Mouse (Mus musculus) gastrocnemius, postnatal 4 days (tissue): ENCODE results near the gene Pde7b. TPM values are rescaled to one million over a fixed set of nuclear protein-coding genes. Genes with fewer than 3 reads are reported as not detected.
"Not testable (repeated sequence)": the region's sequence is repeated elsewhere in the genome, so short reads cannot be mapped to it uniquely, and the experiment has no call there.

Experiments used
- DNase-seq, 2 experiments: peaks; one replicate each; pipeline ENCODE4 v3.0.0; 2021 to 2022; ENCODE audit warnings: low spot score in 2 of 2, mixed read lengths in 2 of 2
- total RNA-seq, 2 experiments: library from RNA; stranded (reverse); gene quantifications; 2 replicates each; pipeline ENCODE4 v1.2.3; 2021

The Pde7b gene
- total RNA-seq, 2 experiments from 2014 or later: 28.6 to 29.3 TPM

- DNase-seq: no peak
Measured at GRCm38 (mm10) chr10:20556477-20556876, 168.4 kb downstream of the Pde7b start.

GRCm38 (mm10) chr10:20551341-20551740 lies 173.5 kb downstream of the Pde7b start:
- no peak for DNase-seq

- DNase-seq: no peak
Measured at GRCm38 (mm10) chr10:20550771-20551170, 174.1 kb downstream of the Pde7b start.

GRCm38 (mm10) chr10:20550161-20550560 lies 174.7 kb downstream of the Pde7b start:
- DNase-seq: no peak

- DNase-seq: peak in 1 of 2 experiments; percentile 24
Measured at GRCm38 (mm10) chr10:20548833-20549710, 175.8 kb downstream of the Pde7b start.

- peak in 1 of 2 experiments; percentile 52 for DNase-seq
Measured at GRCm38 (mm10) chr10:20547951-20548551, 176.8 kb downstream of the Pde7b start.

- DNase-seq: no peak
Measured at GRCm38 (mm10) chr10:20543121-20543520, 181.8 kb downstream of the Pde7b start.

- no peak for DNase-seq
Measured at GRCm38 (mm10) chr10:20533811-20534210, 191.1 kb downstream of the Pde7b start.

- no peak for DNase-seq
Measured at GRCm38 (mm10) chr10:20531921-20532320, 193.0 kb downstream of the Pde7b start.

- DNase-seq: no peak
Measured at GRCm38 (mm10) chr10:20528544-20529411, 196.1 kb downstream of the Pde7b start.

GRCm38 (mm10) chr10:20527737-20528136 lies 197.1 kb downstream of the Pde7b start:
- no peak for DNase-seq

GRCm38 (mm10) chr10:20518529-20518889 lies 206.4 kb downstream of the Pde7b start:
- DNase-seq: no peak

GRCm38 (mm10) chr10:20517756-20518528 lies 206.9 kb downstream of the Pde7b start:
- DNase-seq: not testable (repeated sequence)

- DNase-seq: no peak
Measured at GRCm38 (mm10) chr10:20513891-20514290, 211.0 kb downstream of the Pde7b start.

GRCm38 (mm10) chr10:20513461-20513860 lies 211.4 kb downstream of the Pde7b start:
- no peak for DNase-seq

- no peak for DNase-seq
Measured at GRCm38 (mm10) chr10:20509819-20510218, 215.1 kb downstream of the Pde7b start.

GRCm38 (mm10) chr10:20508497-20508896 lies 216.4 kb downstream of the Pde7b start:
- DNase-seq: no peak

GRCm38 (mm10) chr10:20507732-20508412 lies 217.0 kb downstream of the Pde7b start:
- DNase-seq: no peak

- DNase-seq: no peak
Measured at GRCm38 (mm10) chr10:20507069-20507468, 217.8 kb downstream of the Pde7b start.

GRCm38 (mm10) chr10:20505454-20505853 lies 219.4 kb downstream of the Pde7b start:
- no peak for DNase-seq
